Mouse (Mus musculus) adrenal gland, postnatal 36 days (tissue): ENCODE measurements around the gene Lfng. TPM values are rescaled to one million over a fixed set of nuclear protein-coding genes. Genes with fewer than 3 reads are reported as not detected.

Source experiments
- DNase-seq, 2 experiments: peaks; one replicate each; pipeline ENCODE4 v3.0.0; 2021; ENCODE audit warnings: mixed read lengths in 1 of 2
- long read RNA-seq, 2 experiments: library from polyadenylated mRNA; stranded (forward); transcript quantifications; one replicate each; pipeline ENCODE4 v2.0.0; 2021; ENCODE audit warnings: borderline sequencing depth in 2 of 2
- total RNA-seq, 2 experiments: library from RNA; stranded (reverse); gene quantifications; 2 replicates each; pipeline ENCODE4 v1.2.3; 2021

The Lfng gene
- total RNA-seq, result 10 to 100 TPM in 1 of 2 experiments, 1 to 10 TPM in 1; 9.6 to 12.7 TPM
- long read RNA-seq, experiment 1, transcript Lfng-201 (8 exons, 2,305 nt), result major isoform, 25 of 30 reads
- long read RNA-seq, experiment 1, partial matches to known transcripts, result 1 of 30 reads
- long read RNA-seq, experiment 1, other reads (novel, unspliced or antisense), result 4 of 30 reads
- long read RNA-seq, experiment 2, transcript Lfng-201 (8 exons, 2,305 nt), result major isoform, 6 of 7 reads
- long read RNA-seq, experiment 2, partial matches to known transcripts, result 0 of 7 reads
- long read RNA-seq, experiment 2, other reads (novel, unspliced or antisense), result 1 of 7 reads

DNA sequence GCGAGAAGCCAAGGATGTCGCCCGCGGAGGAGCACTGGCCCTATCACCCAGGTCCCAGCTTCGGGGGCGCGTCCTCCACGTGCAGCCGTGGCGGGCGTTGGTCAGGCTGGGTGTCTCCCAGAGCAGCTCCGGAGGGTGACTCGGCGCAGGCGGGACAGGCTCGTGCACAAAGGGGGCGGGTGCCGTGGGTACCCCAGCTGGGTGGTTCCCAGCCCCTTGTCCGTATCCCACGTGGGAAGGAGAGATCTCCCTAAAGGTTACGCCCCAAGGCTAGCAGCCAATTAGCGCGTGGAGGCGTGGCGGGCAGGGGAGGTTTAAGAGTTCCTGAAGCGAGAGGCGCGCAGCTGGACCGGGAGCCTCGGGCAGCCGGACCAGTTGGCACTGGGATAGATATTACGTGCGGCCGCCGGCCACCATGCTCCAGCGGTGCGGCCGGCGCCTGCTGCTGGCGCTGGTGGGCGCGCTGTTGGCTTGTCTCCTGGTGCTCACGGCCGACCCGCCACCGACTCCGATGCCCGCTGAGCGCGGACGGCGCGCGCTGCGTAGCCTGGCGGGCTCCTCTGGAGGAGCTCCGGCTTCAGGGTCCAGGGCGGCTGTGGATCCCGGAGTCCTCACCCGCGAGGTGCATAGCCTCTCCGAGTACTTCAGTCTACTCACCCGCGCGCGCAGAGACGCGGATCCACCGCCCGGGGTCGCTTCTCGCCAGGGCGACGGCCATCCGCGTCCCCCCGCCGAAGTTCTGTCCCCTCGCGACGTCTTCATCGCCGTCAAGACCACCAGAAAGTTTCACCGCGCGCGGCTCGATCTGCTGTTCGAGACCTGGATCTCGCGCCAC is at the start of gene Lfng:
TSS of gene Lfng (plus strand) at position 320 of the 835 bp plus-strand sequence.
- DNase-seq, result peak; percentile 93

DNA sequence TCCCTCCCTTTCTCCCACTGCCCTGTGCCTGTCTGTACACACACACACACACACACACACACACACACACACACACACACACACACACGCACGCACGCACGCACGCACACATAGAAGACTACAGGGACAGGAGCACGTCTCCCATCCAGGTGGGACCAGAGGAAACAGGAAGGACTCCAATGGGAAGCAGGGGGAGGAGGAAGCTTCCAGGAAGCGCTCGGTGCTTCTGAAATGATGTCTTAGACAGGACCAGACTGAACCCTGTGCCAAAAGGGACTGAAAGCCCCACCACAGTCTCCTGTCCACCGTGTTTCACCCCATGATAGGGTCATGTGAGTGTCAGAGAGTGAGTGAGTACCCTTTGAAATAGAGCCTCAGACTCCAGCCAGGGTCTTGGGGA is 44.5 kb upstream of the Lfng start:
- no peak for DNase-seq

DNA sequence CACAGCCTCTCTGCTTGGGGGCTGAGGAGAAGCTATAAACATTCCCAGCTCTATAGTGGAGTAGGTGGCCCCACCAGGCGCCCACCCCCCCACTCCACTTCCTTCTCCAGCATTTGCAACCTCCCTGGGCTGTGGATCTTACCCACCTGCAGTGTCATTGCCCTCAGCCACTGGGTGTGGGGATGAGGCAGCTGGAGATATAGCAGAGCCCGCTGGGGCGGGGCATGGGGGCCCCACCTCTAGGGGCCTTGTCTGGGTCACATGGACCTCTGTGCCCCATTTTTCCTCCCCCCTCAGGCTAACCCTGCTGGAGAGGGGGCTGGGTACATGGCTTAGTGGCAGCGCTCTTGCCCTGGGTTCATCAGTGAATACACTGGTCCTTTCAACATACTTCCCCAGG is 42.2 kb upstream of the Lfng start, which contains the start of gene Grifin:
TSS of gene Grifin (minus strand) at position 176 of the 400 bp plus-strand sequence.
- DNase-seq, result no peak

DNA sequence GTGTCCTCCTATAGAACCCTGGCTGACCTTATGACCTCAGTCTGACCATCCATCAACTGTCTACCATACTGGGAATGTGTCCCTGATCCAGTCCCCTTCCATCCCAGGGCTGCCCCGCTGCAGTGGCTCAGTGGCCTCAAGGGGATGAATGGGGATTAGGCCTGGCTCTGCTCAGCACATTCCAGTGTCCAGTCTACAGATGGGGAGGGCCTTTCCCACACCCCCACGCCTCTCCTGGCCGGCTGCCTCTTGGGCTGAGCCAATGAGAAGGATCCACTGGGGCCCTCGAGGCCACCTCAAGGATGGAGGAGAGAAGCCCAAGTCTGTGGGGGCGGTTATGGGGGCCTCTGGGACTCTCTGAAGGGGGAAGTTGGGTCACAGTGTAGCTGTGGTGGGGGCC is 41.7 kb upstream of the Lfng start:
- peak in 1 of 2 experiments; percentile 31 for DNase-seq

DNA sequence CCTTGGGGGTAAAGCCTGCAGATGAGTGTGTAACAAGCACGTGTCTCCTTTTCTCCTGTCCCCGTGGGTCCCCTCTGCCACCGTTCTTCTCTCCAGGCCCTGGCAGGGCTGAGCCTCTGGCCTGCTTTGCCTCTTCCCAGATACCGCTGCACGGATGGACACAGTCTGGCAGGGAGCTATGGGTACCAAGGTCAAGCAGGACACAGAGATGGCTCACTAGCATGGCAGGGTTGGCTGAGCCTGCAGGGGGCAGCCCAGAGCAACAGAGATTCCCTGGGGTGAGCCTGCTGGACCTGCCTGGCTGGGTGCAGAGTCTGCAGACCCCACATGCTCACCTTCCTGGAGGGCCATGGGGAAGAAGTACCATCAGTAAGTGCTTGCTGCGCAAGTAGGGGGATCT is 41.3 kb upstream of the Lfng start:
- peak; percentile 81 to 82 for DNase-seq

DNA sequence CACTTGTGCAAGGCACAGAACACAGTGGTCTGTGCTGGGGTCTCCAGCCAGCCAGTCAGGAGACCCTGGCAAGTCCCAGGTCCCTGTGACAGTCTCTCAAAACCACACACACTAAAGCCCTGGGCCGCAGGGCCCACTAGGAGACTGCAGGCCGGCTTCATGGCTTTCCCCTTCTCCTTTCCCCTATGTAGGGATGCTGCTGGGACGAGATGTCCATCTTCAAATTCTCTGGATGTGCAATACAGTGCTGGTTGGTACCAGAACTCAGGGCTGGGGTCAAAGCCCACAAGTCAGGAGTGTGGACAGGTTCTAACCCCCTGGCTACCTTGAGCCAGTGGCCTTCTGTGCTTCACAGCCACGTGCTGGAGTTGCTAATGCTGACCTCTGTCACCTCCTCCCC is 40.8 kb upstream of the Lfng start:
- DNase-seq, result no peak

DNA sequence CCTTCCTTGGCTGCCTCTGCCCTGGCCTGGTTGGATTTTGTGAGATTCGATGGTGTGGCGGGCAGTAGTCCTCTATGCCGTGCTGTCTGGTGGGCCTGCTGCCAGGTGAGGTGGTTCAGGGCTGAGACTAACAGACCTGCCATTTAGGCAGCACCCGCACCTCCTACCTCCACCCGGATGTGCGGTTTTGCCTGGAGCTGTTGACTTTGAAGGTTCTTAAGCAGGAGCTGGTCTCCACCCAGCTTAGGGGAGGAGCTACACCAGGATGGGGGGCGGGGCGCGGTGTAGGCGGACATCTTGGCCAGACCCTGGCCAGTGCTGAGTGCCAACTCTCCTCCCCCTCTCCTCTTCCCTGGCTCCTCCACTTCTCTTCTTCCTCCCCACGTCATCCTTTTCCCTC is 39.8 kb upstream of the Lfng start:
- DNase-seq, result peak; percentile 56 to 85

DNA sequence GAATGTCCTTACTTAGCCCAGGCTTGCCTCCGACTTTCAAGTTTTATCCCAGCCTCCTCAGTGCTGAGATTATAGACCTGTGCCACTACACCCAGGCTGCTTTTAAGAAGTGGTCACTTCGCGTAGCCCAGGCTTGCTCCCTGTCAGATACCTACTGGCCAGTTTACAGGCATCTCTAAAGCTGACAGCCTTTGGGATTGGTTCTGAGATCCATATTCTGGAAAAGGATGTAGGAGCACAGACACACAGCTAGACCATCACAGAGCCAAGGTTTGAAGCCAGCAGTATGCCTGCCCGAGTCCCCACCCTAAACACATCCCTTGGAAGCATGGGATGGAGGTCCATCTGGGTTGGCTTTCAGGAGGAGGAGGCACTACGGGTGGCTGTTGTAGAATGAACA is 39.4 kb upstream of the Lfng start:
- no peak for DNase-seq

DNA sequence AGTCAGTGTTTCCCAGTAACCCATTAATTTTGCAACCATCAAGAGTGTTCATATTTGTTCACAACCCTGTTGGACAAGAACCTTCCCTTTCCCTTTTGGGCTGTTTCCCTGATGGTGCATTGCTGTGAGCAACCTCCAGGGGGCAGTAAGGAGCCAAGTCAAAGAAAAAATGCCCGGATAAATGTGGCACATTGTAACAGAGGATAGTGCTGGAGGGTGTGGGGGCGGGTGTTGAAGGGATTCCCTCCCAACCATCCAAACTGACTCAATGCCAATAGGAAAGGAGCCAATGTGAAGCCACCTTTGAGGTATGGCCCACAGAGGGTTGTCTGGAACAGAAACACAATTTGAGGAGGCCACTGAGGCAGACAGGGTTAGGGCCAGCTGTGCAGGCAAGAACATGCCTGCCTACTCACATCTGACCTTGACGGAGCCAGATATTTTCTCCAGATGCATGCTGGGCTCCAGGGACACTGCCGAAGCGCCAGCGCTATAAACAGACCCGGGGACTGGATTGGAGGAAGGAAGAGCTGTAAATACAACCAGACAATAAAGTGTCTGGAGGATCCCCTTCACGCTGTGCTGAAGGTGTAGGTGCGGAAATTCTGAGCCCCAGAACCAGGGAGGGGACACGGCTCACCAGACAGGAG is 38.7 kb upstream of the Lfng start:
- peak; percentile 68 to 71 for DNase-seq

DNA sequence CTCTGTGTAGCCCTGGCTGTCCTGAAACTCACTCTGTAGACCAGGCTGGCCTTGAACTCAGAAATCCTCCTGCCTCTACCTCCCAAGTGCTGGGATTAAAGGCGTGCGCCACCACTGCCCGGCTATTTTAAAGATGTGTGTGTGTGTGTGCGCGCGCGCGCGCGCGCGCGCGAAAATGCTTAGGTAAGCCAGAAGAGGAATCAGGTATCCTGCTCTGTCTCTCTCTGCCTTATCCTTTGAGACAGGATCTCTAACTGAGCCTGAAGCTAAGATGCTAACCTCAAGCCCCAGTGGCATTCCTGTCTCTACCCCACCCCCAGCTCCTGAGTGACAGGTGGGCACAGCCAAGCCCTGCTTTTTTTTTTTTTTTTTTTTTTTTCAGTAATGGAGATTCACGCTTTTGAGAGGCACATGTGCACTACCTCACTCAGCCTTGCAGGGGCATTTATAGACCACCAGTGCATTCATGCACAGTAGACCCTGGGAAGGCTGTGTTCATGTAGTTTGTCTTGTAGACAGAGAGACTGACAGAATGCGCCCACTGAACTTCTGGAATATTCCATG is 38.0 kb upstream of the Lfng start:
- DNase-seq, result no peak

DNA sequence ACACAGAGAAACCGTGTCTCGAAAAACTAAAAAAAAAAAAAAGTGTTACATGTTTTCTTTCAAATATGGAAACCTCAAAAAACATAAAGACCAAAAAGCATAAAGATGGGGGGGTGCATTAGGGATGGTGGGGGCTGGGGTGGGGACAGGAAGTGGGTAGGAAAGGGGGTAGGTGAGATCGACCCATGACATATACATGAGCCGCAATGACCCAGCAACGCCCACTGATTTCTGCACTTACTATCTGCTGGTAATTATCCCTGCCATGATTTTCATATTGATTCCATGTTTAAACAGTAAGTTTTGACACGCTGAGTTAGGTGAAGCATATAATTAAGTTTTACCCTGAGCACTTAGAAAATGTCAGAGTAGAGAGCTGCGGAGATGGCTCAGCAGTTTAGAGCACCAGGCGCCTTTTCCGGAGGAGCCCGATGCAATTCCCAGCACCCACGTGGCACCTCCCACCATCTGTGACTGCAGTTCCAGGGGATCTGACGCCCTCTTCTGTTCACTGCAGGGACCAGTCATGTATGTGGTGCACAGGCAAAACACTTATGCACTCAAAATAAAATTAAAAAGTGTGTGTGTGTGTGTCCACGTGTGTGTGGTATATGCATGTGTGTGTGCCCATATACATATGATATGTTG is 36.8 kb upstream of the Lfng start:
- no peak for DNase-seq

DNA sequence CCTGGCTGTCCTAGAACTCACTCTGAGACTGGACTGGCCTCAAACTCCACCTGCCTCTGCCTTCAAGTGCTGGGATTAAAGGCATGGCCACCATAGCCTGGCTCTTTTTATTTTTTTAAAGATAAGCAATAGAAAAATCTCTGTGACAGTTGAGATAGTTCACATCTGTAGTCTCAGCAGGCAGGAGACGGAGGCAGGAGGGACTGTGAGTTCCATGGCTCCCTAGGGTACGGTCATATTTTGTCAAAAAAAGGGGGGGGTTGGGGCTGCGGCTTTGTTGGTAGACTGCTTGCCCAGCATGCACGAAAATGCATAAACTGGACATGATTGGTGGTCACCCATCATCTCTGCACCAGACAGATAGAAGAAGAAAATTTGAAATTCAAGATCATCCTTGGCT is 35.9 kb upstream of the Lfng start:
- no peak for DNase-seq

DNA sequence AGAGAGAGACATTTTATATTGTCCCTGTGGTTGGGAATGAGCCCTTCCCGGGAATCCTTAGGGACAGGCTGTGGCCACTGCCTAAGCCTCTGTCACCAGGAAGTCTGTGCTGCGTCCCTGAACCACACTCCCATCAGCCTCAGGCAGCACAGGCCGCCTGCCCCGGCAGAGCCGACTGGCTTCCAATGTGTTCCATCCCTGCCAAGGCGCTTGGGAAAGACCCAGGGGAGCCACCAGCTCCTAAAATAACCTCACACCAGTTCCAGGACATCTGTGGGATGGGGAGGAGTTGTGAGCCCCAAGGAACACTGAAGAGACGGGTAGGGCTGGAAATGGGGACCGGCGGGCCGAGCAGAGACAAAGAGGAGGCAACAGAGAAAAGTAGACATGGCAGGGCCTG is 35.4 kb upstream of the Lfng start:
- peak; percentile 31 to 68 for DNase-seq

DNA sequence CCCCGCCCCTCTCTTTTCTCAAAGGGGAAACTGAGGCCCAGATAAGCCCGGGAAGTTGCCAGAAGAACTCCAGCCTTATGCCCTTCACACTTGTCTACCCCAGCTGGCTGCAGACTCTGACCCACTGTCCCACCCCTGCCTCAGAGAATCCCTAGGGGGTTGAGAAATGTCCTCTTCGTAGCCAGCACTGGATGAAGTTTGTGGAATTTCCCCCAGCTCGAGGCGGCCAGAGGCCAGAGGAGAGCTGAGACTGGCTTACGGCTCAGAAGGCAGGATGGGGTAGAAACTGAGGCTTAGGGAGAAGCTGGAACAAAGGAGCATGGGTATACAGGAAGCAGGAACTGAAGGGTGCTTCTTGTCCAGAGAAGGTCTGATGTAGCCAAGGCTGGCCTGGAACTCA is 34.5 kb upstream of the Lfng start:
- peak in 1 of 2 experiments; percentile 46 for DNase-seq

DNA sequence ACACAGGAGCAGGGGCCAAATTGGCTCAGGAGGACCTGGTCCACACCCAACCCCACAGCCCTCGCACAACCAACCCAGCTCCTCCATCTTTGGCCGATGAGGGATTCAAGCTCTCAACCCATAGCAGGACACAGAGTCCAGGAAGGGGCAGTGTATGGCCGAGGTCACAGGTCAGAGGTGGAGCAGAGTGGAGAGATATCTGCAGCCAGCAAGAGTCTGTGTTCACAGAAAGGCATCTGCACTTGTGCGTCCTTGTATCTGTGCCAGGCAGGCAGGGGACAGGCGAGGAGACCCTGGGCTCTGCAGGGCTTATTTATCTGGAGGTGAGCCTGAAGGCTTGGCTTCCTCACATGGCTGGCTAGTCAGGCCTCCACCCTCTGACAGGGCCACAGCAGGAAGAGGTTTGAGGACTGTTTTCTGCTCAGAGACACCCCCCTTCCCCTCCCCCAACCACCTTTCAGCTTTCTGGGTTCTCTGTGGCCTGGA is 31.7 kb upstream of the Lfng start:
- peak; percentile 42 to 48 for DNase-seq

DNA sequence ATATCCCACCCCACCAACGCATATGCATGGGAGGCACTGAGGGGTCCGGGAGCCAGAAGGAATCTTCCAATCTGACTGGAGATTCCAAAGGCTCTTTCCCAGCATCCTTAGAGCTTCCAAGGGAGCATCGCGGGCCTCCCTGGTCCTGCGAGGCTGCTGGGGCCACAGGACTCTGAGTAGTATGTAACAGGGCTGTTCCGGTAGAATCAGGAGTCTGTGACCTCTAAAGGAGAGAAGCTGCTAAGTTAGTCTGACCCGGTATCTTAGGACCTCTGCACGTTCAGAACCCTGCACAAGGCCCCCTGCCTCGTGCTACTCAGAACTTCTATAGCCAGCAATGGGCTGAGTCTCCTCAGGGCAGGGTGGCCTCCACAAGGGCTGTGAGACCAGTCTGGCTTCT is 27.9 kb upstream of the Lfng start:
- no peak for DNase-seq

DNA sequence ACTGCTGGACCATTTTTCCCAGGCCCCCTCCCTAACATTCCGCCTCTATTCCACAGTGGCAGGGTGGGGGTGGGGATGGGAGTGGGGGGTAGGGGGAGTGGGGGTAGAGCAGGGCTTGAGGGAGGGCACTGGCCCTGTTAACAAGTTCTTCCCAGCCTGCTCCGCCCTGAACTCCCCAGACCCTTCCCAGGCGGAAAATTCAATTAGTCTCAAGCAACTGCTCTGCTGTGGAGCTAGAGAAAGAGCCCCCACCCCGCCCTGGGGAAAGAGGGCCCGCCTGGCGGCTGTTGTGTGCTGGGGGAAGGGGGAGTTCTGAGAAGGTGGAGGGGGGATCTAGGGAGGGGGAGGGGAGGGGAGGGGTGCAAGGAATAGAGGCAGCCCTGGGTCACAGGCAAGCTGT is 27.3 kb upstream of the Lfng start:
- DNase-seq, result no peak

DNA sequence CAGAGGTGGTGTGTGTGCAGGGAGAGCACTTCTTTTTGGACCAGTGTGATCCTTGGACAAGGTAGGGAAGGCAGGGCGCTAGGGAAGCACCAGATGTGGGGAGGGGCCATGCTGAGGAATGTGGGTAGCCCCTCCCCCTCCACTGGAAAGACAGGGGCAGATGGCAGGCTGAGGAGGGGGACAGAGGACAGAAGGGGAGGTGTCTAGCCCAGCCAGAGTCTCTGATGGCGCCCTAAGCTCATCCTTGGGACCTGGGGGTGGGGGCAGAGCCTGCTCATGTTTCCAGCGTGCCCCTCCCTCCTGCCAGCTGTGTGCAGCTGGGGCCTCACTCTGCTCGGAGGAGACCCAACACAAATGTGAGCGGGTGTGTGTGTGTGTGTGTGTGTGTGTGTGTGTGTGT is 25.6 kb upstream of the Lfng start:
- DNase-seq, result no peak

DNA sequence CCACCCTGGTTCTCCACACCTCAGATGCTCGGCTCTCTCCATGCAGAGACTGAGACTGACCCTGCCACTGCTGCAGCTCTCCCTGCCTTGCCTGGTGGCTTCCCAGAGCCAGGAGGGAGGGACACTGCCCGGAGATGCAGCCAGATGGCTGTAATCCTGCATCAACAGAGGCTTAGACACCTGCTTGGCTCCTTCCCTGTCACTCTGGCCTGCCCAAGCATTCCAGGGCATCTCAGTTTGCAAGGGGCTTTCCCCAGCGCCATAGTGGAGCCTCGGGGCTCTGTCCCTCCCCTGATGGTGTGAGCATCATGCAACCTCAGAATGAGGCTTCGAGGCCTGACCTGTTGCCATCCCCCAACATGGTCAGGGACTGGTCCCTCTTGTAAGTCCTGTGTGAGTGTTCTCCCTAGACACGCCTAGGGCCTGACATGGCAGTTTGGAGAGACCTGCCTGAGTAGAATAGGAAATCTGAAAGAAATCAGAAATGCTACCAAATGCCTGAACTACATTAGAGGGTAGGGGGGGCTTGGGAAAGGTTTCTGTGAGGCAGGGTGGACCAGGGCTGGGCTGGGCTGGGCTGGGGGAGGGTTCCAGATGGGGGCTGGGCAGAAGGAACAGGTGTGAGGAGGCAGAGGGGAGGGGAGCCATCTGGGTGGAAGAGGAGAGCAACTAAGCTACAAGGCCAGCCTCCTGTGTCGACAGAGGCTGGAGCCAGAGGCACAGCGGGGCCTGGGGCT is 24.0 kb upstream of the Lfng start:
- DNase-seq, result no peak

DNA sequence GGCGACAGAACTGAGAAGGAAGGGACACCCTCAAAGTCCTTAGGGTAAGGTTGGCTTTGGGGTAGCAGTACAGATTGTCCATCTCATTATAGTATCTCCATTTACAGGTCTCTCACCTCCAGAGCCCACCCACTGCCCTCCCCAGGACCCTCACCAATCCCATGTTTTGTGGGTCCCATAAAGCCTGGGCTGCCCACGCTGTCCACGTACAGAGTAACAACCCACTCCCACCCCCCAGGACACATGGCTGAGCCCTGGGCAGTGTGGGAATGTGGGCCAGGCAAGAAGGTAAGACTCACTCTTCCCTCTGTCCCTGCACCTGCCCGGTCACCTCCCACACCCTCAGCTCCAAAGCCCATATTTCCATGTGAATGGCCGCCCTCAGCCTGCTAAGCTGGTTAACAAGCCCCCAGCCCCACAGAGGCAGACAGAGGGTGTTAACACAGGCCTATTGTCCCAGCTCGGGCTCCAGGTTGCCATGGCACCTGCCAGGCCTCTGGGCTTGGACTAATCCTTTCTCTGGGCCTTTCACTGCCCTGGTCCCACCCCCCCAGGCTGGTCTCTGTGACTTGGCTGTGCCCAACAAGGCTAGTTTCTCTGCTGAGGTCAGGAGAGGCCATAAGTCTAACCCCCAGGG is 23.3 kb upstream of the Lfng start:
- no peak for DNase-seq
